Mouse (Mus musculus): ENCODE measurements around the gene Sertad3.

DNA sequence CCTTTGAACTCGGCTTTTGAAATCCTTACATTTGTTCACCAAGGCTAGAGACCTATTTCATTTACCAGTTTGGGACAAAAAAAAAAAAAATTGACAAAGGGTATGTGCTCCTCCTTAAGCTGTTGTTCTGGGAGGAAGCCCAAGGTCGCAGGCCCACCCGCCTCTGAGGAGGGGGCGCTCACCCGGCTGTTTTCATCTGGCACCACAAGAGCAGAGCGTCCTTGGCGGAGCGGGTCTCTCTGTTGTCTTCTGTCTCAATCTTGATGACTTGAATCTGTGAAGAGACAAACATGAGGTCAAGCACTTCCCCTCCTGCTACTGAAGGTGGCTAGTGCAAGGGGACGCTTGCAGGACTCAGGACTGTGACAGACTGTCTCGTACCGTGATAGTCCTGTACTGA, 45.6 kb upstream of the Sertad3 start:
- TF ChIP-seq CTCF (IDR thresholded peaks at IDR 0.05; ENCODE audit: low read depth, low read length), result no peak
- no peak for TF ChIP-seq POLR2A (IDR thresholded peaks at IDR 0.05; ENCODE audit: insufficient read depth, low read length)
- TF ChIP-seq EP300 (IDR thresholded peaks at IDR 0.05; ENCODE audit: insufficient read depth, low read depth, low read length), result no peak

Measured in ES-Bruce4 (cell line).